Mouse (Mus musculus) midbrain, embryonic 15.5 days (tissue): Measurements from ENCODE around the gene Tmprss11f. TPM values are rescaled to one million over a fixed set of nuclear protein-coding genes. Genes with fewer than 3 reads are reported as not detected.

Source experiments
- ATAC-seq: fragments of 200-750 bp; cut with Nextera tagmentation; replicated peaks from 2 replicates; pipeline ENCODE4 v1.8.0; 2017; ENCODE audit warnings: moderate TSS enrichment
- H3K27ac ChIP-seq: fragments of 300-500 bp; sonication (generic); 2 replicates; pipeline ENCODE4 v1.5.1; 2015; ENCODE audit warnings: mild to moderate bottlenecking, inconsistent platforms
- H3K27me3 ChIP-seq: fragments of 300-500 bp; sonication (generic); replicated peaks from 2 replicates; pipeline ENCODE4 v1.6.1; 2015; ENCODE audit warnings: inconsistent platforms
- H3K36me3 ChIP-seq: fragments of 300-500 bp; sonication (generic); replicated peaks from 2 replicates; pipeline ENCODE4 v1.6.1; 2015; ENCODE audit warnings: inconsistent platforms
- H3K4me1 ChIP-seq: fragments of 300-500 bp; sonication (generic); 2 replicates; pipeline ENCODE4 v1.6.1; 2015; ENCODE audit warnings: inconsistent platforms
- H3K4me2 ChIP-seq: fragments of 300-500 bp; sonication (generic); 2 replicates; pipeline ENCODE4 v1.6.1; 2015; ENCODE audit warnings: inconsistent platforms, mild to moderate bottlenecking, moderate library complexity
- H3K4me3 ChIP-seq: fragments of 300-500 bp; sonication (generic); 2 replicates; pipeline ENCODE4 v1.5.1; 2015; ENCODE audit warnings: mild to moderate bottlenecking, inconsistent platforms
- H3K9ac ChIP-seq: fragments of 300-500 bp; sonication (generic); 2 replicates; pipeline ENCODE4 v1.6.1; 2015; ENCODE audit warnings: mild to moderate bottlenecking, inconsistent platforms
- H3K9me3 ChIP-seq: fragments of 300-500 bp; sonication (generic); 2 replicates; pipeline ENCODE4 v1.6.1; 2016; ENCODE audit warnings: inconsistent platforms
- WGBS: fragments of 180-500 bp; shearing (Covaris S2); methylation state at CpG from one replicate; pipeline ENCODE4 v1.1.7; 2015; ENCODE audit warnings: mixed read lengths; 5-methylcytosine and 5-hydroxymethylcytosine counted together
- polyA plus RNA-seq: library from polyadenylated mRNA; unstranded; fragments of >200 nt; fragmentation: Nextera tagmentation; extraction: Ambion mirVana; gene quantifications from 2 replicates; pipeline ENCODE4 v1.2.1, GENCODE M21; 2015

Gene Tmprss11f
- polyA plus RNA-seq, 1 experiment from 2014 or later = not detected

- ATAC-seq = no peak
- H3K9ac ChIP-seq = no peak within 1 kb of the TSS
- no peaks in the 10 kb centered on the region for H3K27me3 ChIP-seq
- no peak within 1 kb of the TSS for H3K27ac ChIP-seq
- no peaks in the 10 kb centered on the region for H3K36me3 ChIP-seq
- H3K4me2 ChIP-seq = no peak within 1 kb of the TSS
- H3K4me3 ChIP-seq = no peak within 1 kb of the TSS
- no peaks in the 10 kb centered on the region for H3K4me1 ChIP-seq
- 88% methylated on average over 9 of the region's 9 CpGs for WGBS
- no peaks in the 10 kb centered on the region for H3K9me3 ChIP-seq
Observed at GRCm38 (mm10) chr5:86518500-86518899, 113.7 kb downstream of the Tmprss11f start, which contains the start of gene Tmprss11g. TSS of gene Tmprss11g (minus strand) at chr5:86518600.

- H3K27me3 ChIP-seq = no peaks in the 10 kb centered on the region
- no peak overlapping the region for H3K9ac ChIP-seq
Observed at GRCm38 (mm10) chr5:86511538-86511937, 120.7 kb downstream of the Tmprss11f start.

GRCm38 (mm10) chr5:86493453-86493852 is 138.8 kb downstream of the Tmprss11f start:
- H3K27ac ChIP-seq = no peak overlapping the region
- 81% methylated on average over 1 of the region's 1 CpGs for WGBS
- no peaks in the 10 kb centered on the region for H3K36me3 ChIP-seq
- H3K27me3 ChIP-seq = no peaks in the 10 kb centered on the region
- H3K4me1 ChIP-seq = no peaks in the 10 kb centered on the region
- ATAC-seq = no peak
- no peaks in the 10 kb centered on the region for H3K9me3 ChIP-seq
- no peak overlapping the region for H3K4me2 ChIP-seq
- H3K4me3 ChIP-seq = no peak overlapping the region
- no peak overlapping the region for H3K9ac ChIP-seq

More at GRCm38 (mm10) chr5:86511538-86511937, 120.7 kb downstream of the Tmprss11f start:
- Histone ChIP-seq H3K4me1 (no peaks in the 10 kb centered on the region), H3K4me2 (no peak overlapping the region), H3K36me3 (no peaks in the 10 kb centered on the region), H3K4me3 (no peak overlapping the region), H3K27ac (no peak overlapping the region), H3K9me3 (no peaks in the 10 kb centered on the region)
- WGBS = 35% methylated on average over 5 of the region's 5 CpGs
- no peak for ATAC-seq

GRCm38 (mm10) chr5:86482562-86482961 is 149.7 kb downstream of the Tmprss11f start:
- H3K4me2 ChIP-seq = no peak overlapping the region
- H3K4me1 ChIP-seq = no peaks in the 10 kb centered on the region
- 74% methylated on average over 2 of the region's 2 CpGs for WGBS
- no peaks in the 10 kb centered on the region for H3K9me3 ChIP-seq
- no peak overlapping the region for H3K4me3 ChIP-seq
- no peak overlapping the region for H3K27ac ChIP-seq
- ATAC-seq = no peak
- no peaks in the 10 kb centered on the region for H3K27me3 ChIP-seq
- no peak overlapping the region for H3K9ac ChIP-seq
- no peaks in the 10 kb centered on the region for H3K36me3 ChIP-seq

GRCm38 (mm10) chr5:86482031-86482430 is 150.2 kb downstream of the Tmprss11f start:
- 88% methylated on average over 1 of the region's 1 CpGs for WGBS
- Histone ChIP-seq H3K9ac (no peak overlapping the region), H3K4me1 (no peaks in the 10 kb centered on the region), H3K9me3 (no peaks in the 10 kb centered on the region), H3K4me2 (no peak overlapping the region), H3K27me3 (no peaks in the 10 kb centered on the region), H3K36me3 (no peaks in the 10 kb centered on the region), H3K4me3 (no peak overlapping the region), H3K27ac (no peak overlapping the region)
- no peak for ATAC-seq

- Histone ChIP-seq H3K4me1 (no peaks in the 10 kb centered on the region), H3K4me2 (no peak overlapping the region), H3K27ac (no peak overlapping the region), H3K9ac (no peak overlapping the region), H3K27me3 (no peaks in the 10 kb centered on the region), H3K4me3 (no peak overlapping the region), H3K9me3 (no peaks in the 10 kb centered on the region), H3K36me3 (no peaks in the 10 kb centered on the region)
- ATAC-seq = no peak
- WGBS = 85% methylated on average over 9 of the region's 9 CpGs
Observed at GRCm38 (mm10) chr5:86473859-86474258, 158.4 kb downstream of the Tmprss11f start.

Other genes starting within 250 kb of the Tmprss11f start
- gene Tmprss11a, start 163.4 kb downstream of the Tmprss11f start, polyA plus RNA-seq = not detected in 2 replicates
- not detected in 2 replicates for gene Tmprss11g, start 113.8 kb downstream of the Tmprss11f start, polyA plus RNA-seq
- not detected in 2 replicates for gene Tmprss11b, start 43.9 kb upstream of the Tmprss11f start, polyA plus RNA-seq
- not detected in 2 replicates for gene Tmprss11e, start 113.4 kb upstream of the Tmprss11f start, polyA plus RNA-seq
- gene Ythdc1, start 171.8 kb upstream of the Tmprss11f start, polyA plus RNA-seq = 36.6 and 37.9 TPM in 2 replicates